Mouse (Mus musculus) erythroblast, embryonic 14.5 days (primary cell): ENCODE results near the gene Trpm6. TPM values are rescaled to one million over a fixed set of nuclear protein-coding genes. Genes with fewer than 3 reads are reported as not detected.

Experiments used
- H3K27me3 ChIP-seq: 2 replicates; pipeline ENCODE4 v1.6.1; 2012; ENCODE audit warnings: inconsistent platforms; ENCODE audit not compliant: control insufficient read depth
- H3K36me3 ChIP-seq: 2 replicates; pipeline ENCODE4 v1.6.1; 2012; ENCODE audit warnings: mild to moderate bottlenecking, inconsistent platforms; ENCODE audit not compliant: control insufficient read depth
- H3K4me1 ChIP-seq: 2 replicates; pipeline ENCODE4 v1.6.1; 2012; ENCODE audit warnings: inconsistent platforms; ENCODE audit not compliant: control insufficient read depth
- H3K4me3 ChIP-seq: replicated peaks from 2 replicates; pipeline ENCODE3; 2012; ENCODE audit warnings: moderate library complexity, mild to moderate bottlenecking, inconsistent platforms
- H3K9me3 ChIP-seq: 2 replicates; pipeline ENCODE4 v1.6.1; 2012; ENCODE audit warnings: low read length, inconsistent platforms, mixed read lengths; ENCODE audit not compliant: control insufficient read depth
- GATA1 ChIP-seq: IDR thresholded peaks from 2 replicates; pipeline ENCODE4 v1.6.1; 2012; ENCODE audit warnings: low read length, inconsistent platforms, mixed read lengths
- TAL1 ChIP-seq: IDR thresholded peaks from 3 replicates; pipeline ENCODE4 v1.6.1; 2012; ENCODE audit warnings: low read length, inconsistent platforms, mixed read lengths
- polyA plus RNA-seq: library from polyadenylated mRNA; stranded (reverse); fragments of >175 nt; gene quantifications from 2 replicates; pipeline ENCODE4 v1.2.3, GENCODE M21; 2012

The Trpm6 gene
- polyA plus RNA-seq, 1 experiment = not detected

DNA sequence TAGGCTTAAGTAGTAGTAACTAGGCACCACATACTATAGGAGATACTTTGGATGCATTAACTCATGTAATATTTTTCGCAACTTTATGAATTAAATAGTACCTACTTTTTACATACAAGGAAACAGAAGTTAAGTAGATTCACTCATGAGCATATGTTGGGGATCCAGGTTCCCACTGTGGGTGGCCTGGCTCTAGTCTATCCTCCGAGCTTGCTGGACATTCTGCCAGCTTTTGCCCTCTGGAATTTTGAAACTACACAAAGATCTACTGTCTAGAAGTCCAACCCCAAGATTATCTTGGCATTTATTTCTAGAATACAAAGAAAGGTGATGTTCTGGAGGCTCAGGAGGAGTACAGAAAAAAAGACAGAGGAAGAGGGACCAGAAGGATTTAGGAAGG is 78.8 kb downstream of the Trpm6 start:
- TF ChIP-seq TAL1 (no peak), GATA1 (no peak)
- Histone ChIP-seq H3K27me3 (no peaks in the 10 kb centered on the region), H3K4me3 (no peak overlapping the region), H3K36me3 (no peaks in the 10 kb centered on the region), H3K4me1 (no peaks in the 10 kb centered on the region), H3K9me3 (no peaks in the 10 kb centered on the region)

DNA sequence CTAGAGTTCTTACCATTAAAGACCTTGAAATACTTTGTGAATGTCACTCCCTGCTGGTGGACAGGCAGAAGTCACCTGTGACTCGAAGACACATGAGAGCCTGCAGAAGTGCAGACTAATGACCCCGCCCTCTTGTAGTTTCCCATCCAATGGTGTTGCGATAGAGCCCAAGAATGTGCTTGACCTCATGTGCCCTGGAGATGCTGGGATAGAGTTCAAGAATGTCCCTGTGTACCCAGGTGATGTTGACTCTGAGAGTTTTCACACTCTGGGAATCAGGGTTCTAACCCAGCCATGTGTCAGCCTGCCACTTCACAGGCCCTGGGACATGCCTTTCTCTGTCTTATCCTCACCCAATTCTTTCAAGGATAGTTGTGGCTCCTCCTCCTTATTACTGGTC is 81.4 kb downstream of the Trpm6 start:
- Histone ChIP-seq H3K36me3 (no peaks in the 10 kb centered on the region), H3K4me3 (no peak overlapping the region), H3K27me3 (no peaks in the 10 kb centered on the region), H3K4me1 (no peaks in the 10 kb centered on the region), H3K9me3 (no peaks in the 10 kb centered on the region)
- TF ChIP-seq TAL1 (no peak), GATA1 (no peak)

DNA sequence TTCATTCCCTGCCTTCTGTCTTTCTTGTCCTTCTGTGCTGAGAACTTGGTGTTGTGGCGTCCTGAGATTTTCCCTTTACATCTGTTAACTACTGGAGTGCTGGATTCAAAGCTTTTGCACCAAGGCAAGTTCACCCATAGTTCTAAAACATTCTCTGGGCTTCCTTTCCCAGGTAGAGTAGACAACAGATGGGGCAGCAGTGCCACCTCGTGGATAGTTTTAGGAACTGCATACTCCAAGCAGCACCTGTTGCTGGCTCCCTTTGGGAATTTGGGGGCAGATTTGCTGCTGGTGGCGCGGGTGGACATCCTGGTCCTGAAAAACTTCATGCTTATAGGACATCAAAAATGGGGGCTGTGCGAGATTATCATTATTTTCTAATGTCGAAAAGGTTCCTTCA is 85.2 kb downstream of the Trpm6 start:
- Histone ChIP-seq H3K4me1 (no peaks in the 10 kb centered on the region), H3K9me3 (no peaks in the 10 kb centered on the region), H3K27me3 (no peaks in the 10 kb centered on the region), H3K4me3 (no peak overlapping the region), H3K36me3 (no peaks in the 10 kb centered on the region)
- TF ChIP-seq GATA1 = no peak
- TF ChIP-seq TAL1 = no peak

DNA sequence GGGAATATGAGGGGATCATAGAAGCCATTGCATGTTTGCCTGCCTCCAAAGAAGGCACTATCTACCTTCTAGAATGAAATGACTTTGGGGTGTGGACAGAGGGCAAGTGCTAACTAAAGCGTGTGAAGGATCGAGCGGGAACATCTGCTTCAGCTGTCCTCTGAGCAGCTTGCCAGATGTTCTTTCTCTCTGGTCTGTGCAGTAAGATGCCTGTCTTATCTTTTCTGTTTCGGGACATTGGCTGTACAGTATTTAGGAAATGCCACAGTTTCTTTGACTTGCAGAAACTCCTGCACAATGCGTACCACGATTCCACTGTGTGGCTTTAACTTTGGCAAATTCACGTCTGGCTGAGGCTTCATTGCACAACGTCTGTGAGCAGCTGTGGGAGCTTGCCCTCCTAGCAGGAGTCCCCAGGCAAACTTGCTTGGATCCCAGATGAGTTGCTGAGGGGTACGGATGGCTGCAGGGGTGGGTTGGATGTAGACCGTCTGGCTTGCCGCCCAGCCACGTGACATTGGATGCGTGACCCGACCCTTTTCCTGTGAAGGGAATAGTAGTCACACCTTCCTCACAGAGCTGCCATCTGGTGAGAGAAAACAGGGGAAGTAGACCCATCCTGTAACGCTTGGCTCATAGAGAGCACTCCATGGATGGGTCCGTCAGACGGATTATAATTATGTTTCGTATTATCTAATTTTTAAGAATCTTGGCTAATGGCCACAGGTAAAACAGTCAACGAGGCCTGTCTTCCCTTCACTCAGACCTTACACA is 92.2 kb downstream of the Trpm6 start:
- H3K36me3 ChIP-seq = no peaks in the 10 kb centered on the region
- TF ChIP-seq TAL1 (no peak), GATA1 (no peak)
- H3K4me1 ChIP-seq = no peaks in the 10 kb centered on the region

DNA sequence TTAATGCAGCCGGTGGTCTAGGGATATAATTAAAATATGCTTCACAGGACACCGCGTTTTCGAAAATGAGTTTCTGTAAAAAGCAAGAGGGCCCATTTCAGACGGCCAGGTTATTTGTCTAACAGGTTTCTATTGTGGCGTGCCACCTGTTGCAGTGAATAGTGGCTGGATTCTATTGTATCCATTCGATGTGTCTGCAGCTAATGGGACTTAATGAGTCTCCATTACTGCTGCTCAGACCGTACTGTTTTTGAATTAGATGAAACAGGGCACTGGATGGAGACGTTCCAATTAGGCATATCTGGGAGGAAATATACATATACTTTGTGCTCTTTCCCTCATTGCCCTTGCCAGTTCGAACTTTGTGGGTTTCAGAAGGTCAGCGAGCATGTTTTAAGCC is 92.8 kb downstream of the Trpm6 start:
- H3K36me3 ChIP-seq = no peaks in the 10 kb centered on the region
- H3K4me3 ChIP-seq = no peak overlapping the region
- no peaks in the 10 kb centered on the region for H3K27me3 ChIP-seq
- no peaks in the 10 kb centered on the region for H3K9me3 ChIP-seq
- H3K4me1 ChIP-seq = no peaks in the 10 kb centered on the region
- TF ChIP-seq TAL1 (no peak), GATA1 (no peak)

More for the DNA sequence above, 92.2 kb downstream of the Trpm6 start:
- no peaks in the 10 kb centered on the region for H3K27me3 ChIP-seq
- no peaks in the 10 kb centered on the region for H3K9me3 ChIP-seq
- H3K4me3 ChIP-seq = no peak overlapping the region

DNA sequence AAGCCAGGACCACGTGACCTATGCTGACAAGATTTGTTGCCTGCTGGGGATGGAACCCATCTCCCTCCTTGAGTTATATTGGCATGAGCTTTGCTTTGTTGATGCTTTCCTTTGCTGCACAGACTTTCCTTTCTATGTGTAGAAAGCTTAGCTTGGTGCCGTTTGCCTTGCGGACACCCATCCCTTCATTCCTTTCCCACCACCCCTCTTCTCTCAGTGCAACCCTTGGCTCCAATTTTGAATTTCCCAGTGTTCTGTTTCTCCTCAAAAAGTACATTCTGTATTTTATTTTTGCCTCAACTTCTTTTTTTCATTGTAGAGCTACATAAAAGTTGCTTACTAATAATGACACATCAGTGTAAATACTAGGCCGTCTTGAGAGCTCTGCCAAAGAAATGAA is 96.6 kb downstream of the Trpm6 start:
- Histone ChIP-seq H3K9me3 (no peaks in the 10 kb centered on the region), H3K4me3 (no peak overlapping the region), H3K27me3 (no peaks in the 10 kb centered on the region), H3K4me1 (no peaks in the 10 kb centered on the region), H3K36me3 (no peaks in the 10 kb centered on the region)
- TF ChIP-seq GATA1 (no peak), TAL1 (no peak)

DNA sequence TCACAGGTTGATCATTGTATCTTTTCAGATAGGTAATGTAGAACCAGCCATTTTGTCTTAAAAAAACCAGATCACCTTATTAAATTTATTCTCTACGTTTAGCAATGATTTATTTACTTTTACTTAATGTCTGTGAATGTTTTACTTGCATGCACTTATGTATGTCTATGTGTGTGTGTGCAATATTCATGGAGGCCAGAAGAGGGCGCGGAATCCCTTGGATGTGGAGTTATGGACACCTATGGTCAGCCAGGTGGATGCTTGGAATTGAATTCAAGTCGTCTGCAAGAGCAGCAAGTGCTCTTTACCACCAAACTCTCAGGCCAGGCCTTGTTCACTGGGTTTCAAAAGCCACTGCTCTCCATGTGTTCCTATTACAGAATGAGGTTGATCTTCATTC is 118.5 kb downstream of the Trpm6 start:
- Histone ChIP-seq H3K9me3 (no peaks in the 10 kb centered on the region), H3K36me3 (no peaks in the 10 kb centered on the region), H3K4me1 (no peaks in the 10 kb centered on the region), H3K27me3 (no peaks in the 10 kb centered on the region), H3K4me3 (no peak overlapping the region)
- TF ChIP-seq TAL1 = no peak
- no peak for TF ChIP-seq GATA1

DNA sequence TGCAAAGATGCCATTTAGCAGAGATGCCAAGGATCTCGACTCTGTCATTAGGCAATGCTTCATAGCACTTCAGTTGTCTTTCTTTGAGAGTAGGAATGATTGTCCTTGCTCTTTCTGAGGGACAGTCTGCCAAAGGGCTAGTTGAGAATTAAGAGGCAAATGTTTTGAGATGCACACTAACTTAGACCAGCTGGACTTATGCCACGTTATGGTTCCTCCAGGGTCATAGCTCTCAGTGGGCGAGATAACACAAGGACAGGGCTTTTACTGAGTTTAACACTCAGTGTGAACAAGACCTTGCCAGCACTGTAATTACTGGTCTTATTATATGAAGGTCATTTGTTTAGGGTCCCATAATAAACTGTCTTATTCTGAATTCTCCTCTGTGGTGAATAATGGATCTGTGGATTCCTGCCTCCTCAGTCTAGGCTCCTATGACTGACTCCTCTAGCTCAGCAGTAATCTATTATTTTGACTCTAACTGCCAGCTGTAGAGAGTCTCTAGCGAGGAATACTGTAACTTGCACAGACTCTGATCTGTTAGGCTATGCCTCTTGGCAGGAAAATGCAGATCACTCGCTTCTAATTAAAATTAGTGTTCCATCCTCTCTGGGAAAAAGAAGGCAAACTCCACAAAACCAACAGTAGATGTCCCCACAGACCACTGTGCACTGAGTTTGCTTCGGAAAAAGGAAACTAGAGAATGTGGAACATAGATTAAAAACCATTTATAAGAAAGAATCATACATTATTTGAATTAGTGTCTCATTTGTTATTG is 123.2 kb downstream of the Trpm6 start:
- Histone ChIP-seq H3K4me1 (no peaks in the 10 kb centered on the region), H3K4me3 (no peak overlapping the region), H3K27me3 (no peaks in the 10 kb centered on the region), H3K9me3 (no peaks in the 10 kb centered on the region), H3K36me3 (no peaks in the 10 kb centered on the region)
- TF ChIP-seq TAL1 (no peak), GATA1 (no peak)
